Mouse (Mus musculus) v-Abl transformed pro-B cells (cell line): ENCODE data around the gene Arntl2.
"Not testable (repeated sequence)": the region's sequence is repeated elsewhere in the genome, so short reads cannot be mapped to it uniquely, and the experiment has no call there.

Experiments used
- in situ Hi-C, 2 experiments: fragments of 400-800 bp; cut with MboI; formaldehyde crosslinking; loops; one replicate each; pipeline ENCODE4 v1.15.1; 2025; ENCODE audit not compliant: unreplicated experiment in 2 of 2

Arntl2 gene

DNA sequence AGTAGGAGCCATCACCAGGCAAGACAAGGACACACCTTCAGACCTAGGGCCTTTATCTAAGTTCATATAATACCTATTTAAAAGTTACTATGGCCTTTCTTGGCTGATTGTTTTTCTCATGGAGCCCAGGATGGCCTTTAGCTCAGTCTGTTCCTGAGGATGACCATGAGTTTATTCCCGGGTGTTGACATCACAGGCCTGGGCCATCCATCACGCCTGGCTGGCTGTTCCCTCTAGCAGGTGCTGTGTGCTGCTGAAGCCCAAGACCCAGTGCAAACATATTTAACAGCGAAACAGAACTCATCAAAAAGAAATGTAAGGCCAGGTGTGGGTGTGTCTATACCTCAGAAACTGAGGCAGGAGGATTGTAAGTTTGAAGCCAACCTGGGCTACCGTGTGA is 43.0 kb downstream of the Arntl2 start:
- in situ Hi-C loops = loop anchor here (10.0 to 25.0 kb wide), 3 partner anchors 266 to 1298 kb away; no protein-coding TSS in a partner anchor

- in situ Hi-C loops = loop anchor here in 1 of 2 experiments (10.0 to 25.0 kb wide), 3 partner anchors 290 to 1292 kb away; no protein-coding TSS in a partner anchor
These were observed 49.0 kb downstream of the Arntl2 start for GRCm38 (mm10) chr6:146844867-146845266.

DNA sequence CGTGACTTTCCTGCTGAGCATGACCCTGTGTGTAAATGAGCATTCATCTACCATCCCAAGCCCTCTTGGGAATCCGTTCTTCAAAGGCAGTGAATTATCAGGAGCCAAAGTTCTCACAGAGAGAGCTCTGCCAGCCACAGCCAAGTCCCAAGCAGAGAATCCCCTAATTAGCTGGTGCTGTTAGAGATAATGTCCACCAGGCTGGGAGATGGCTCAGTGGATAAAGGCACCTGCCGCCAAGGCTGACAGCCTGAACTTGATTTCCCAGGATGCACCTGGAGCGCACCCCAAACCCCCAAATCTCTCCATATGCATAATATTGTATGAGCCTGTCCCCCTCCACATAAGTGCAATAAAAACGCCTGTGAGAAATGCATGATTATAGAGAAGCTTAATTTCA is 49.5 kb downstream of the Arntl2 start:
- in situ Hi-C loops = loop anchor here in 1 of 2 experiments (10.0 to 25.0 kb wide), 3 partner anchors 289 to 1292 kb away; no protein-coding TSS in a partner anchor

DNA sequence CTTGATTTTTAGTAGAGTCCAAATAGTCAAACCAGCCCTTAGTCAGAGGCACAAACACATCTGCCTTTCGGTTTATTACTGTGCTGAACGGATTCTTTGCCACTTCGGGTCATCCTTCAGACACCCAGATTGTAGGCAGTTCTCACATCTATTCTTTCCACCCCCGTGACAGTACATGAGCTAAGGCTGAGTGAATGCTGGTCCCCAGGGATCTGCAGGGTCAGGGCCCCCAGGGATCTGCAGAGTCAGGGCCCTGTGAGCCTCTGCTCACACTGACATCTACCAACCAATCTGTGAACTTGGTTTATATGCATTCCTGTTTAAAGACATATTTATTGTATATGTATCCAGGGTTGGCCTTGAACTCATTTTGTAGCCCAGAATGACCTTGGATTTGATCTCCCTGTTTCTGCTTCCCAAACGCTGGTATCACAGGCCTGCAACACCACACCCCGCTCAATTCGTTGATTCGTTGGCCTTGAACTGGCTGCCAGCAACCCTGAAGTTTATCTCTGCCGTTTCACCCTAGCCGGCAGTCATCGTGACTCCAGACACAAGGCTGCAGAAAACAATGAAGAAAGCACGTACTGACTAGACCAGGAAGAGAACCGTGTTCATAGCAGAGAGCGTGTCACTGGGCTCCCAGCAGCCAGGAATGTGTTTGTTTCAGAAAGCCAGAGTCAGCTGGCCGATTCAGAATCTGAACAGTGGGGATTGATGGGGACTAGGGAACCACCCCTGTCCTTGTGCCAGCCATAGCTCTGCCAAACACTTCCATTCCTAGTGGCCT is 50.3 kb downstream of the Arntl2 start:
- in situ Hi-C loops = loop anchor here in 1 of 2 experiments (10.0 to 25.0 kb wide), 3 partner anchors 289 to 1291 kb away; no protein-coding TSS in a partner anchor

GRCm38 (mm10) chr6:146847402-146847801 is 51.5 kb downstream of the Arntl2 start:
- in situ Hi-C loops = loop anchor here in 1 of 2 experiments (10.0 to 25.0 kb wide), 3 partner anchors 287 to 1290 kb away; no protein-coding TSS in a partner anchor

DNA sequence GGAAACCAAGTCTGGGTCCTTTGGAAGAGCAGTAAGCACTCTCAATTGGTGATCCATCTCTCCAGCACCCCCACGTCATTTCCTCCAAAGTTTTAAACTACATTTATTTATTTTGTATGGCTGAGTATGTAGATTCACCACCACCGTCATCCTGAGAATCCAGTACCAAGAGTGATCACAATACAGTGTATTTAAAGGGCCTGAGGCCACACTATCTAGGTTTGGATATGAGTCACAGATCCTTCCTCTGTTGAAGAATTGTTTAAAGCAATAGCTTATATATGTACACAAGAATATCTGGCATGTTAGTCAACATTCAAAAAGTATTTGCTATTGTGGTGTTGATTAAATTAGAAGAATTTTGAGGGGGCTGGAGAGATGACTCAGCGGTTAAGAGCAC is 52.4 kb downstream of the Arntl2 start:
- in situ Hi-C loops = loop anchor here in 1 of 2 experiments (10.0 to 25.0 kb wide), 3 partner anchors 287 to 1289 kb away; no protein-coding TSS in a partner anchor

GRCm38 (mm10) chr6:146850050-146850449 is 54.2 kb downstream of the Arntl2 start, which contains the start of gene Smco2:
Gene Smco2 (plus strand): TSS chr6:146850104.
- in situ Hi-C loops = no loop called here

GRCm38 (mm10) chr6:146851916-146852315 is 56.1 kb downstream of the Arntl2 start:
- in situ Hi-C loops = no loop called here

DNA sequence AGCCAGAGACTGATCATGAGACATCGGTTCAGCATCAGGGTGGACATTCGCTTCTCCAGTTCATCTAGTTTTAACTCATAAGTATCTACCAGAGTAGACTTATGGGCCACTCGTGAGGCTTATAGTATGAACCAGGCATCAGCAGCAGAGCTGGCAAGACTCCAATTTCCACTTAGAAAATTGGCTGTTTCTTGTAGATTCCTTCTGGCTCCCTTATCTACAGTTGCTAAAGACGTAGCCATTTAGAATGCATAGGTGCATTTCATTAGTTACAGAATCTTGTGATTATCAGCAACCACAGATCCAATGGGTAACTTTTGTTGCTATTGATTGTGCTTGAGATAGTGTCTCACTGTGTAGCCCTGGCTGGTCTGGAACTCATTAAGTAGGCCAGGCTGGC is 56.9 kb downstream of the Arntl2 start:
- in situ Hi-C loops = no loop called here

DNA sequence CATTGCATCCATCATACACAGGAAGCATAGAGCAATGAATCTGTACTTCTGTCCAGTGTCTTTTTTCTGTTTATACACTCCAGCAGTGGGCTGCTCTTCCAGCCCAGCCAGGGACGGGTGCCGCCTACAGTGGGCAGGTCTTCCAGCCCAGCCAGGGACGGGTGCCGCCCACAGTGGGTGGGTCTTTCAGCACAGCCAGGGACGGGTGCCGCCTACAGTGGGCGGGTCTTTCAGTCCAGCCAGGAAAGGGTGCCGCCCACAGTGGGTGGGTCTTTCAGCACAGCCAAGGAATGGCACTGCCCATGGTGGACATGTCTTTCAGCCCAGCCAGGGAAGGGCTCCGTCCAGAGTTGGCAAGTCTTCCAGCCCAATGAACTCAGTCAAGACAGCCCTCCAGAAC is 59.3 kb downstream of the Arntl2 start:
- in situ Hi-C loops = no loop called here

- in situ Hi-C loops = no loop called here
These were observed 61.5 kb downstream of the Arntl2 start for GRCm38 (mm10) chr6:146857386-146857785.

- in situ Hi-C loops = no loop called here
These were observed 67.3 kb downstream of the Arntl2 start for GRCm38 (mm10) chr6:146863154-146863553.

GRCm38 (mm10) chr6:146864370-146864769 is 68.5 kb downstream of the Arntl2 start:
- in situ Hi-C loops = not testable (repeated sequence)

DNA sequence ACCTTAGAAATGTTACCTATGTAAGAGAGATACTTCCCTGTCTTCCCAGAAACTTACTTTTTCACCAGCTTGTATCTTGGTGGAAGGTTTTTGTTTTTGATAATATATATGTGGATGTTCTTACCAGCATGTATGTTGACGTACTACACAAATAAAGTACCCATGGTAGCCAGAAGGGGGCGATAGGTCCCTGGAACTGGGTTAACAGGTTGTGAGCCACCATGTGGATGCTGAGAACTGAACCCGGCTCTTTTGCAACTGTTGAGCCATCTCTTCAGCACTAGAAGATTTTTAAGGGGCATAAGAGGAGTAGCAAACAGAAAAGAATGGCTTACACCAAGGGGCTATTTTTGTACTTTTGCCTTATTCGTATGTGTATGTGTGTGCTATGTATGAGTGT is 69.8 kb downstream of the Arntl2 start:
- in situ Hi-C loops = no loop called here

DNA sequence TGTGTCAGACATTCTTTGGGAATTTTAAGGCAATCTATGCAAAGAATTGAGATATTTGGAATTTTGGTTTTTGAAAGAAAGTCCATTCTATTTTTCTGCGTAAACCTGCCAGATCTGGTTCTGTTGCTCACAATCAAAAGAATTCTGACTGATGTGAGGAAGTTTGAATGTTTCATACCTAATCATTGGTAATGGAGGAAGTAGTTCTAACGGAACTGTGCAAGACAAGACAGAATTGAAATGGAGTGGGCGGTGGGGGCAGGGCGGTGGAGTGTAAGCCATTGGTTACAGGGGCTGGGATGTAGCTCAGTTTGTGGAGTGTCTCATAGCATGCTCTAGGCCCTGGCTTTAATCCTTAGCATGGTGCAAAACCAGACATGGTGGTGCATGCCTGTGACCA is 76.1 kb downstream of the Arntl2 start:
- in situ Hi-C loops = no loop called here

GRCm38 (mm10) chr6:146874415-146874814 is 78.6 kb downstream of the Arntl2 start:
- in situ Hi-C loops = no loop called here

- in situ Hi-C loops = no loop called here
These were observed 81.0 kb downstream of the Arntl2 start for GRCm38 (mm10) chr6:146876820-146877219.

- in situ Hi-C loops = no loop called here
These were observed 81.7 kb downstream of the Arntl2 start for GRCm38 (mm10) chr6:146877425-146878045.

- in situ Hi-C loops = no loop called here
These were observed 83.1 kb downstream of the Arntl2 start for GRCm38 (mm10) chr6:146878926-146879325.

DNA sequence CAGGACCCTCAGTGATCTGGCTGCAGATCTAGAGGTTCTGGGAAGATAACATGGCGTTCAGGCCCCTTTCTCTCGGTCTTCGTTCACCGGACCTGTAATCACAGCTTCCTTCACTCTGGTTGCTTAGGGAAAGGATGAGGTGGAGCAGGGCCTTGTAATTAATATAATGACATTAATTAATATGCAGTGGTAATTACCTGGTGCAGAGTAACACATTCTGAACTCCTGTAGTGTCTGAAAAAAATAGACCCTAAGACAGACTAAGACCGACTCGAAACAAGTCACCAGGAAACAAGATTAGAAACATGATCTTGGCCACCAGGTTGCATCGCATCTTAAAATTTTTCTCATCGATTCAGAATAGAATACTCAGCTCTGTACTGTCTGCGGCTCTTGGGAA is 84.0 kb downstream of the Arntl2 start:
- in situ Hi-C loops = no loop called here

GRCm38 (mm10) chr6:146880296-146880695 is 84.4 kb downstream of the Arntl2 start:
- in situ Hi-C loops = no loop called here
